31 mouse cellular contexts compared by ENCODE assay signal in the genomic region with DNA sequence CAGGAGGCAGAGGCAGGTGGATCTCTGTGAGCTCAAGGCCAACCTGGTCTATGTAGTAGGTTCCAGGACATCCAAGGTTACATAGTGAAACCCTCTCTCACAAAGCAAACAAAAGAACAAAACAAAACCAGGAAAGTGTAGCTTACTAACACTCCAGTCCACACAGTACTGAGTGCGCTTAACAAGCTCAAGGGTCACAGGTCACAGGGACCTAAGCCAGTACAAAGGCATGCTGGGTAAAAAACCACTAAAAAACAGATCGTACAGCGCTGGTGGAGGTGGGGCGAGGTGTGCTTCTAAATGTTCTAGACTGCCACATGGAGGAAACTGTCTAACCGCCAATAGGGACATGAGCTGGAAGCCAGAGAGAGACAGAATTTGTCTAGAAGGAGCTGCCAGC. TPM values are rescaled to one million over a fixed set of nuclear protein-coding genes. Genes with fewer than 3 reads are reported as not detected.
A peak's percentile ranks its signal among the peaks of the same experiment; 100 is the strongest.
DNase-seq lines count a peak whose midpoint lies in the region; ATAC-seq lines count a peak whose summit lies in the region.
"Had no signal": no experiment of that assay in that cellular context is flagged by ENCODE, and none has a peak within 500 bp of the region (broad histone marks: within the 10 kb centered on the region; RNA-seq: fewer than 3 reads in every experiment).

No protein-coding gene starts in this region.

- H3K9ac ChIP-seq in intestine, embryonic 15.5 days: no peak overlapping the region
- H3K9ac ChIP-seq: embryonic facial prominence, embryonic 12.5 days; embryonic facial prominence, embryonic 15.5 days; forebrain, postnatal 0 days; heart, embryonic 13.5 days; hindbrain, embryonic 14.5 days had no signal

- 95% methylated on average over 5 of the region's 5 CpGs for WGBS in intestine, embryonic 15.5 days

- H3K27me3 ChIP-seq in intestine, embryonic 15.5 days (replicated peaks): no peaks in the 10 kb centered on the region
- H3K27me3 ChIP-seq: CH12.LX; embryonic facial prominence, embryonic 12.5 days; embryonic facial prominence, embryonic 15.5 days; heart, embryonic 13.5 days; Patski had no signal

- no peak overlapping the region for H3K4me2 ChIP-seq in intestine, embryonic 15.5 days (replicated peaks)
- H3K4me2 ChIP-seq: embryonic facial prominence, embryonic 12.5 days; embryonic facial prominence, embryonic 15.5 days; heart, embryonic 13.5 days; hindbrain, embryonic 14.5 days had no signal

- no peak overlapping the region for H3K4me3 ChIP-seq in intestine, embryonic 15.5 days (replicated peaks)
- H3K4me3 ChIP-seq: embryonic facial prominence, embryonic 12.5 days; embryonic facial prominence, embryonic 15.5 days; heart, adult 2 months; heart, embryonic 10.5 days; heart, embryonic 13.5 days had no signal

- H3K4me1 ChIP-seq in intestine, embryonic 15.5 days (replicated peaks): 0 out of 2 replicates have a peak, but pooled peaks cover 2% of the 10 kb centered on the region
- H3K4me1 ChIP-seq: embryonic facial prominence, embryonic 12.5 days; embryonic facial prominence, embryonic 15.5 days; heart, embryonic 10.5 days; heart, embryonic 13.5 days had no signal

- no peaks in the 10 kb centered on the region for H3K9me3 ChIP-seq in intestine, embryonic 15.5 days
- H3K9me3 ChIP-seq: embryonic facial prominence, embryonic 12.5 days; embryonic facial prominence, embryonic 15.5 days; G1E; heart, embryonic 10.5 days; heart, embryonic 13.5 days had no signal

- ATAC-seq in intestine, embryonic 15.5 days: no peak
- ATAC-seq: forebrain, embryonic 14.5 days; forebrain, postnatal 0 days; hindbrain, postnatal 0 days; Patski had no signal

- peaks cover 95% of the 10 kb centered on the region for H3K36me3 ChIP-seq in intestine, embryonic 15.5 days

- DNase-seq in kidney, adult 18-20 months: peak; percentile 28
- no peak for DNase-seq in kidney, adult 8-10 months
- DNase-seq in kidney, postnatal 36 days: peak; percentile 51 to 54
- no peak for DNase-seq in kidney, postnatal 14 days
- DNase-seq in brain, adult 2 months (ENCODE audit: low read depth, low spot score): peak; percentile 56
- DNase-seq: adrenal gland, postnatal 10 days; adrenal gland, postnatal 36 days; B cell, adult 2 months; cerebellum, adult 11 months; cerebellum, adult 2 months; cerebellum, adult 9-11 months; cerebellum, postnatal 25 days; forebrain, postnatal 0 days; gastrocnemius, postnatal 10 days; gastrocnemius, postnatal 36 days; heart, adult 2 months; heart, postnatal 14 days; heart, postnatal 4 days had no signal

- no peak overlapping the region for H3K27ac ChIP-seq in intestine, embryonic 15.5 days
- H3K27ac ChIP-seq: embryonic facial prominence, embryonic 12.5 days; embryonic facial prominence, embryonic 15.5 days; heart, adult 2 months; heart, embryonic 10.5 days; heart, embryonic 13.5 days; hindbrain, embryonic 14.5 days; hindbrain, postnatal 0 days had no signal

RNA-seq across cellular contexts. Expression of a gene that starts 13.5 kb away (rescaled TPM):
- polyA plus RNA-seq in intestine, embryonic 15.5 days (2015; fragmentation: Nextera tagmentation; extraction: Ambion mirVana): 0.18 and 0.35 TPM in 2 replicates
- polyA plus RNA-seq: G1E; heart, adult 2 months; hindbrain, embryonic 14.5 days had no signal

RNA-seq across cellular contexts. Expression of a gene that starts 41.5 kb away (rescaled TPM):
- polyA plus RNA-seq in intestine, embryonic 15.5 days (2015; fragmentation: Nextera tagmentation; extraction: Ambion mirVana): 0.35 TPM in 1 of 2 replicates, not detected in the other
- polyA plus RNA-seq: embryonic facial prominence, embryonic 12.5 days; forebrain, embryonic 11.5 days; forebrain, embryonic 14.5 days; G1E; heart, embryonic 10.5 days; hindbrain, embryonic 11.5 days had no signal

Comparison
In these comparisons a context has a peak if more than half of its experiments do, and no peak if none do; other contexts are left out.
1. DNase-seq: peak in kidney, adult 18-20 months (single experiment), kidney, postnatal 36 days (2 of 2) and brain, adult 2 months (single experiment); none in kidney, adult 8-10 months (0 of 2) and kidney, postnatal 14 days (single experiment).